Mouse (Mus musculus) ES-E14 (cell line): ENCODE measurements around the gene Zfp91.

Source experiments
- CHD2 ChIP-seq: IDR thresholded peaks from 2 replicates; pipeline ENCODE4 v1.6.1; 2014; ENCODE audit warnings: mild to moderate bottlenecking, low read depth, low read length, inconsistent platforms
- HCFC1 ChIP-seq: IDR thresholded peaks from 2 replicates; pipeline ENCODE4 v1.6.1; 2012; ENCODE audit warnings: low read length, inconsistent platforms, borderline replicate concordance; ENCODE audit not compliant: insufficient read depth
- ZC3H11A ChIP-seq: IDR thresholded peaks from 2 replicates; pipeline ENCODE4 v1.6.1; 2012; ENCODE audit warnings: low read depth, mild to moderate bottlenecking, inconsistent platforms, low read length, borderline replicate concordance
- ZNF384 ChIP-seq: IDR thresholded peaks from 2 replicates; pipeline ENCODE4 v1.6.1; 2012; ENCODE audit warnings: low read depth, low read length, inconsistent platforms

DNA sequence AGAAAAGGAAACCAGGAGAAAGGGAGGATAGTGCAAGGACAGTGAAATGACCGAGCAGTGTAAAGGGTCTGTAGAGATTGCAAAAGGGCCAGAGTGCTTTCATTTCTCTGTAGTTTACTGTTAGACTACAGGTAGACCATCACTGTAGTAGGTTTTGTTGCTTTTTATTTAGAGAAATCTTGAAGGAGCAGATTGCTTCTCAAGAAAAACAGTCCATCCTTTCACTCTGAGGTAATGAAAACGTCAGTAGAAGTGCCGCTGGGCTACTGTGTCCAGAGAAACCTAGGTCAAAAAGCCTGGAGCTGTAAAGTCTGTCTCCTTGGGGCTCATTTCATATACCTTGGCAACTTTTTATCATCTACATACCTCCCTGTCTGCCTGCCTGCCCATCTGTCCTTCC lies 3.2 kb upstream of the Zfp91 start:
- no peak for TF ChIP-seq ZNF384
- no peak for TF ChIP-seq ZC3H11A
- no peak for TF ChIP-seq CHD2
- no peak for TF ChIP-seq HCFC1
